Mouse (Mus musculus) cerebellum, postnatal 36 days (tissue): ENCODE data around the gene Olfr1434.
"Not testable (repeated sequence)": the region's sequence is repeated elsewhere in the genome, so short reads cannot be mapped to it uniquely, and the experiment has no call there.

Experiments used
- DNase-seq, 2 experiments: peaks; one replicate each; pipeline ENCODE4 v3.0.0; 2021 to 2022; ENCODE audit warnings: mixed read lengths in 2 of 2

Gene Olfr1434

DNA sequence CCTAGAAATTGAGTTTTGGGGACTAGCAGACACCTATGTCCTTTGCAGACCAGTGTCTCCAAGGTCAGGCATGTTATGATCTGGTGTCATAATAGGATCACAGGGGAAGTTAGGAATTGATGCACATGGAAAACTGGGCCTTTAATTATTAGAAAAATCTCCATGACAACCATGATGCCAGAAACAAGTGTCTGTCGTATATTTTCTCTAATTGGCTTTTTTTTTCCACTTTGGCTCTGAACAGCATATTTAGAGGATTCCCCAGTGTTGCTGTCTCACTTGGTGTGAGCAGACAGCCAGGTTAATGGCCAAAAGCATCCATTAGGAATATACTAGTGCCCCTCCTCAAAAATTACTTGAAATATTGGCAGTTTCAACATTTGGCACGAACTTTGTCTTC is at the start of gene Olfr1434:
Olfr1434 (plus strand) TSS at position 301 of the 400 bp plus-strand sequence.
- DNase-seq = no peak

DNA sequence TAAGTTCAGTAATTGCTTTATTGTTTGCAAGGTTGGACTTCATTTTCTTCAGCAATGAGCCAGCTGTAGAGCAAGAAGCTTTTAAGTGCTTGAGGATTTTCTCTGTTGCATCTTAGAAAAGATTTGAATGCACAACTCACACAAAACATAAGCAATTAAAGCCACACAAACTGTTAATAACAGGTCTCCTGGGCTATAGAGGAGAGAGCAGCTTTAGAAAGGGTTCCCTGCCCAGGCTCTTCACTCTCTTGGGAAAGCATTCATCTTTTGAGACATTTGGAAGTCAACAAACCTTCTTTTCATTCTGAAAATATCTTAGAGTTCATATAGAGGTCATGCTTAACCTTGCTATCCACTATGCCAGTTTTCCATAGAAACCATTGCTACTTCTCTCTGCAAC is 47.2 kb upstream of the Olfr1434 start, which contains the start of gene Olfr1432:
Olfr1432 (minus strand) TSS at position 101 of the 400 bp plus-strand sequence.
- DNase-seq = not testable (repeated sequence)

DNA sequence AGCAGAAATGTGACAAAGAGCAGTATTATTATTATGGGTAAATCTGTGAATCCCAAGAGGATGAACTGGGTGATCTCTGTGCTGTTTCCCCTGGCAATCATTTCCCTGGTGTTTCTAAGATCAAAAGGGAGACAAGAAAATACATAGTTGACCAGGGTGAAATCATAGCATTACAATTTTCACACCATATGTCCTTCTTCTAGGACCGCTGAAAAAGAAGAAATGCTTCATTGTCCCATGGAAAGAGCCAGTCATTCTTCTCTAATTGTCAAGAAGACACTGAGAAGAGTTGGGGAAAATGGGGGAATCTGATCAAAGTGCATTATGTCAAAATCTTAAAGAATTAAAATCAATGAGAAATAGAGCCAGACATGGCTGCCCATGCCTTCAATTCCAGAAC is 38.1 kb upstream of the Olfr1434 start, which contains the start of gene Olfr262:
Olfr262 (minus strand) TSS at position 101 of the 400 bp plus-strand sequence.
- DNase-seq = no peak

DNA sequence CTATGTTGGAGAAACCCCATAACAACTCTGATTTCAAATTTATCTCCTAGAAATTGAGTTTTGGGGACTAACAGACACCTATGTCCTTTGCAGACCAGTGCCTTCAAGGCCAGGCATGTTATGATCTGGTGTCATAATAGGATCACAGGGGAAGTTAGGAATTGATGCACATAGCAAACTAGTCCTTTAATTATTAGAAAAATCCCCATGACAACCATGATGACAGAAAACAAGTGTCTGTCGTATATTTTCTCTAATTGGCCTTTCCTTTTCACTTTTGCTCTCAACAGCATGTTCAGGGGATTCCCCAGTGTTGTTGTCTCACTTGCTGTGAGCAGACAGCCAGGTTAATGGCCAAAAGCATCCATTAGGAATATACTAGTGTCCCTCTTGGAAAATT is 18.9 kb upstream of the Olfr1434 start, which contains the start of gene Olfr235:
Olfr235 (plus strand) TSS at position 301 of the 400 bp plus-strand sequence.
- no peak for DNase-seq

DNA sequence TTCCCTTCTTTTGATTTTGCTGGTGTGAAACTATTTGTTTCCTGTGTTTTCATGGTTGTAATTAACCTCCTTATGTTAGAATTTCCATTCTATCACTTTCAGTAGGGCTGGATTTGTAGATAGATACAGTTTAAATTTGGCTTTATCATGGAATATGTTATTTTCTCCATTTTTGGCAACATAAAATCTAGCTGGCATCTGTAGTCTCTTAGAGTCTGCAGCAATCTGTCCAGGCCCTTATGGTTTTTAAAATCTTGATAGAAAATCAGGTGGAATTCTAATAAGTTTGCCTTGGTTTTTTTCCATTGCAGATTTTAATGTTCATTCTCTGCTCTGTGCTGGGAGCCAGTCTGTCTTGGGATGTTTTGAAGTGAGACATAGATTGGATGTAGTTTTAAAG is 13.3 kb downstream of the Olfr1434 start:
- DNase-seq = no peak

DNA sequence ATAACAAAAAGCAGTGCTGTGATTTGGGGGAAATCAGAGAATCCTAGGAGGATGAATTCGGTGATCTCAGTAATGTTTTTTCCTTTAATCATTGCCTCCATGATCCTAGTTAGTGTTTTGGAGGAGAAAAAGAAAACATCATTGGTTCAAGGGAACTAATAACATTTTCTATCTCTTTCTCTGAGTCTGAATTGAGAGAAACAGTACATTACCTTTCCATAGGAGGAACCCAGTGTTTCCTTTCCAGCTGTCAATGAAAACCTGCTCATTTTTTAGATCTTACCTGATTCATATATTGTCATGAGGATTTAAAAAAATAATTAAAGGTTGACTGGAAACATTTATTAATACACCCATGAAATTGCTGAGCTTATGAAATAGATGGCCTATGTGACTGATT is 19.4 kb downstream of the Olfr1434 start, which contains the start of gene Olfr1436:
Olfr1436 (minus strand) TSS at position 101 of the 400 bp plus-strand sequence.
- DNase-seq = not testable (repeated sequence)

DNA sequence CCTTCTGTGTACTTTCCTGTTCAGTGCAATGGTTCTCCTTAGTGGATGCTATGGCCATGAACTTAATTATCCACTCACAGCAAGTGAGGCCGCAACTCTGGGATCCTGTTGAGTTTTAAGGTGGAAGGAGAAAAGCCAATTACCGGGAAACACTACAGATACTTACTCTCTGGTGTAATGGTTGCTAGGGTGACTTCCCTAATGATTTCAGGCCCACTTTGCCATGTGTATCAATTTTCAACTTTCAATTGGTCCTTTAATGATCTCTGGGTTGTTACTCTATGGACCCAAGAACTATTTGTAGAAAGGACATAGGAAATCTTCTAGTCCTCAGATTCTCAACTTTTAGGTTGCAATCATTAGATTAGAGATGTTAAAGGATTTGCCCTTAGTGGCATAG is 45.3 kb downstream of the Olfr1434 start, which contains the start of gene Olfr1437:
Olfr1437 (minus strand) TSS at position 101 of the 400 bp plus-strand sequence.
- no peak for DNase-seq
